Mouse (Mus musculus) kidney, embryonic 14.5 days (tissue): Measurements from ENCODE around the gene Kctd18. TPM values are rescaled to one million over a fixed set of nuclear protein-coding genes. Genes with fewer than 3 reads are reported as not detected.

Experiments
- ATAC-seq: fragments of 200-750 bp; cut with Nextera tagmentation; 2 replicates; pipeline ENCODE4 v1.8.0; 2017; ENCODE audit warnings: moderate number of reproducible peaks, mild to moderate bottlenecking, moderate TSS enrichment, moderate library complexity; ENCODE audit not compliant: low FRiP score, low TSS enrichment
- H3K27ac ChIP-seq: fragments of 300-500 bp; sonication (generic); 2 replicates; pipeline ENCODE4 v1.5.1; 2014; ENCODE audit warnings: low read depth, mild to moderate bottlenecking, low read length, moderate library complexity, mixed read lengths
- H3K27me3 ChIP-seq: fragments of 300-500 bp; sonication (generic); 2 replicates; pipeline ENCODE4 v1.6.1; 2014; ENCODE audit warnings: mild to moderate bottlenecking, low read length; ENCODE audit not compliant: control insufficient read depth, insufficient read depth
- H3K36me3 ChIP-seq: fragments of 300-500 bp; sonication (generic); 2 replicates; pipeline ENCODE4 v1.6.1; 2014; ENCODE audit warnings: low read length, mixed read lengths; ENCODE audit not compliant: control insufficient read depth, insufficient read depth
- H3K4me1 ChIP-seq: fragments of 300-500 bp; sonication (generic); 2 replicates; pipeline ENCODE4 v1.6.1; 2014; ENCODE audit warnings: low read length, mixed read lengths; ENCODE audit not compliant: control insufficient read depth, insufficient read depth
- H3K4me2 ChIP-seq: fragments of 300-500 bp; sonication (generic); replicated peaks from 2 replicates; pipeline ENCODE4 v1.6.1; 2014; ENCODE audit warnings: low read depth, mild to moderate bottlenecking, low read length
- H3K4me3 ChIP-seq: fragments of 300-500 bp; sonication (generic); 2 replicates; pipeline ENCODE4 v1.5.1; 2014; ENCODE audit warnings: mild to moderate bottlenecking, low read length
- H3K9ac ChIP-seq: fragments of 300-500 bp; sonication (generic); 2 replicates; pipeline ENCODE4 v1.6.1; 2014; ENCODE audit warnings: low read depth, mild to moderate bottlenecking, low read length, moderate library complexity
- H3K9me3 ChIP-seq: fragments of 300-500 bp; sonication (generic); 2 replicates; pipeline ENCODE4 v1.6.1; 2016; ENCODE audit warnings: low read length; ENCODE audit not compliant: control insufficient read depth
- WGBS: fragments of 180-500 bp; shearing (Covaris S2); extraction: QIAGEN DNeasy Blood & Tissue Kit; methylation state at CpG from one replicate; pipeline ENCODE4 v1.1.7; 2014; 5-methylcytosine and 5-hydroxymethylcytosine counted together
- polyA plus RNA-seq: library from polyadenylated mRNA; unstranded; fragments of >200 nt; fragmentation: Nextera tagmentation; extraction: Ambion mirVana; gene quantifications from 2 replicates; pipeline ENCODE4 v1.2.1, GENCODE M21; 2014

Gene Kctd18
- polyA plus RNA-seq, 1 experiment from 2014 or later, result 16.1 TPM

GRCm38 (mm10) chr1:57905912-57906311, 112.8 kb downstream of the Kctd18 start:
- Histone ChIP-seq H3K9ac (no peak overlapping the region), H3K27me3 (no peaks in the 10 kb centered on the region), H3K4me1 (no peaks in the 10 kb centered on the region), H3K27ac (peak overlapping the region; percentile 55; the same call in 1 of the 2 replicates), H3K4me3 (no peak overlapping the region), H3K9me3 (no peaks in the 10 kb centered on the region), H3K36me3 (no peaks in the 10 kb centered on the region), H3K4me2 (no peak overlapping the region)
- ATAC-seq, result peak; percentile 79; the same call in 1 of the 2 replicates
- 54% methylated on average over 3 of the region's 3 CpGs for WGBS

Other genes with a start within 250 kb of the Kctd18 start
- 39.4 and 47.4 TPM in 2 replicates for gene Spats2l, start 244.8 kb downstream of the Kctd18 start, polyA plus RNA-seq
- 19.6 and 23.7 TPM in 2 replicates for gene Sgo2a, start 23.0 kb downstream of the Kctd18 start, polyA plus RNA-seq
- 0.11 and 0.23 TPM in 2 replicates for gene Aox1, start 11.0 kb upstream of the Kctd18 start, polyA plus RNA-seq
- 4.4 and 5.0 TPM in 2 replicates for gene Aox3, start 94.2 kb upstream of the Kctd18 start, polyA plus RNA-seq
- 0.14 TPM in 1 of 2 replicates, not detected in the other for gene Aox4, start 191.4 kb upstream of the Kctd18 start, polyA plus RNA-seq